Mouse (Mus musculus) brown adipose tissue, adult 24 weeks (tissue): ENCODE data around the gene Tbc1d9. TPM values are rescaled to one million over a fixed set of nuclear protein-coding genes. Genes with fewer than 3 reads are reported as not detected.

Experiments used
- H3K27ac ChIP-seq: fragments of 200-500 bp; replicated peaks from 2 replicates; pipeline ENCODE4 v1.5.1; 2012; ENCODE audit warnings: low read depth, mild to moderate bottlenecking, low read length
- H3K4me1 ChIP-seq: fragments of 200-500 bp; 2 replicates; pipeline ENCODE4 v1.6.1; 2012; ENCODE audit warnings: low read length, mixed read lengths; ENCODE audit not compliant: control insufficient read depth, insufficient read depth, insufficient read length
- H3K4me3 ChIP-seq: fragments of 200-500 bp; 2 replicates; pipeline ENCODE4 v1.5.1; 2012; ENCODE audit warnings: low read depth, mild to moderate bottlenecking, low read length, moderate library complexity; ENCODE audit not compliant: insufficient read depth
- polyA plus RNA-seq: library from polyadenylated mRNA; stranded (reverse); fragments of >200 nt; gene quantifications from 2 replicates; pipeline ENCODE4 v1.2.4, GENCODE M21; 2012; ENCODE audit not compliant: missing spikeins, insufficient read depth, insufficient read length

Gene Tbc1d9
- polyA plus RNA-seq, 1 experiment = 1.2 TPM

DNA sequence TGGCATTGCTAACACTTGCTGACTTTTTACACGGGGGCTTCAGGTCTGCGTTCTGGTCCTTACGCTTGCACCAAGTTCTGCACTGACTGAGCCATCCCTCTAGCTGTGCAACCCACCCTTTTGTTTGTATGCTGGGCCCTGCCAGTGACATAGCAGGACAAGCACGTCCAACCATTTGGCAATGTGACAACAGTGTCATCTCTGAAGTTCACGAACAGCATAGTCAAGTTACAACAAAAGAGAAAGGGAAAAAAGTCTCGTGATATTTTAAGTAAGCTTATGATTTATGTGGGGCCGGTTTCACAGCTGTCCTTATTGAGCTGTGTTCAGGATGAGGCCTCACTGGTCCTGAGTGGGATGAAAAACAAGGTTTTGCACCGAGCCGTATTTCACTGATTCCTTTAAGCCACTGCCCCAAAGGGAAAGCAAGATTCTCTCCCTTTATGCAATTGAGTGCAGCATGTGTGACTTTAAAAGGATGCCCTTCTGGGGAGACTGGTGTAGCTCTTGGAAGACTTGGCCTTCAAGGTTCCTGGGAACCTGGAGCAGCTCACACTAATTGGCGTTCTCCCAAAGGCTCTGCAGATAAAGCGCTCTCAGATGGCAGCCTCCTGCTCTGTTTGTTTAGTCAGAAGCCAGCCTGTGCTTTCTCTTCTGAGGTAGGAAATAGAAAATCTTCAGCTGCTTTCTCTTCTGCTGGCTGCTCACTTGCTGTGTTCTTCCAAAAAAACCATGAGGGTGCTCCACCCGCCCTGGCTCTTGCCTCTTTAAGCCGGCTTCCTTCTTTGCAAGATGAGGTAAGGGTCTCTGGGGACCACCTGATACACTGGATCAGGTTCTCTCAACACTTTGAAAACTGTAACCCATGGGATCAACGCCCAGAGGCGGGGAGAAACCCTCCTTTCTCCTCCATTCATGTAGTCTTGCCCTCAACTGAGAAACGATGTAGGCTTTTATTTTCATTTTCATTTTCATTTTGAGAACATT is 35.3 kb downstream of the Tbc1d9 start:
- Histone ChIP-seq H3K4me1 (no peaks in the 10 kb centered on the region), H3K4me3 (peak overlapping the region; percentile 48), H3K27ac (no peak overlapping the region)

DNA sequence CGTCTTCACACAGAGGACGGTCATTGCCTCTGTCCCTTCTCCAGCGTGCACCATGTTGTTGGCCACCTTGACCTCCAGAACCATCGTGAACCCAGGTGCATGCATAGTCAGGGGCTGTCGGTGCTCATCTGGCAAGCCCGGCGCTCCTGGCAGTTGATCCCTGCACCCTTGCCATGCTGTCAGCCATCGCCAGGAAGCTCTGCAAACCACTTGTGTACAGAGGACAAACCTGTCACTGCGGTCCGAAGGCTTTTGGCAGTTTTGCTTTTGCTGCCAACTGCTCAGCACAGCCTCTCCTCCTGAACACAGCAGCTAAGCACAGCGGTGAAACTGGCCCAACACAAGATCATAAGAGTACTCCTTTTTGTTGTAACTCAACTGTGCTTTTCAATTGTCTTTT is 37.8 kb downstream of the Tbc1d9 start:
- H3K4me1 ChIP-seq = no peaks in the 10 kb centered on the region
- no peak overlapping the region for H3K27ac ChIP-seq
- no peak overlapping the region for H3K4me3 ChIP-seq

DNA sequence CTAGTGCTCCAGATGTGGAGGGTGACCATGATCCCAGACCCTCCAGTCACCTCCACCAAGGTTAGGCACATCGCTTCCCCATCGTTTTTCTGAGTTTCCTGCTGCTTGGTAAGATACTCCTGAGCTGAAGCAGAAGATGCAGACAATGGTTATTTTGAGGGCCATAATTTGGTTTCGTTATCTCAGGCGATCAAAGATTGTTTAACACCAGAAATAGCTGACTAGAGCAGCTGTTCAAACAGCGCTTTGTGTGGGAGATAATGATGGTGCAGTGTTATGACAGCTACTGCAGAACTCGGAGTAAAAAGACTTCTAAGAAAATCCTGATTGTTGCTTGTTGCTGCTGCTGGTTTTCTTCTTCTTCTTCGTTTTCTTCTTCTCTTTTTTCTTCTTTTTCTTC is 40.8 kb downstream of the Tbc1d9 start:
- Histone ChIP-seq H3K4me3 (no peak overlapping the region), H3K4me1 (no peaks in the 10 kb centered on the region), H3K27ac (no peak overlapping the region)

DNA sequence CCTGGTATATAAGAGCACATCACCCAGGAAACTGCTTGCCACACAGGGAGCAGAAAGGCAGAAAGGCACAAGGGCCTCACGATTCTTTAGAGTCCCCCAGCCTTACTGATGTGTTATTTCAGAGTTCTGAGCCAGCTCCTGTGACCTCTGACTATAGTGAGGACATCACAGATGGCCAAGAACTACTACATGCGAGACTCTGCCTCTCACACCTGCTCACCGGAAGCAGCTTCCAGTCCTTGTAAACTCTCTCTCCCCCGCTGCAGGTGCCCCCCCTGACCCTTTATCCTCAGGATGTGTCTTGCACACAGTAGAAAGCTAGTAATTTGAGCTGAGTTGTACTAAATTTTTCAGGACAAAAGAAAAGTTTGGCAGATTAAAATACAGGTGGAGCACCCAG is 44.4 kb downstream of the Tbc1d9 start:
- Histone ChIP-seq H3K4me3 (no peak overlapping the region), H3K4me1 (no peaks in the 10 kb centered on the region), H3K27ac (no peak overlapping the region)

DNA sequence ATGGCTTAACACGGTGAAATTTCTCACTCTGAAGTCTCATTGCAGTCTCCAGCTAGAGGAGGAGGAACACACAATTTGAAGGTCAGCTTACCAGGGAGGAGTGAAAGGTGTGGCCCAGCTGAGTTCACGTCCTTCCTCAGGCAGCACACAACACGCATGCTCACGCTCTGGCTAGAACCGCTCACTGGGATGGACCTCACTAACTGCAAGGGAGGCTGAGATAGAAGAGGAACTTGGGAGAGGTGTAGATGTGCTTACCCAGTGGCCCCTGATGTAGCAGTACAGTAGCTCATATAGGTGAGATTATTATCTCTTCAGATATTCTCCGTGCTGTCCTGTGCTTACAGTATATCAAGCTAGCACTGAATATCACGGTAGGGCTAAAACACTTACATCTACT is 45.5 kb downstream of the Tbc1d9 start:
- Histone ChIP-seq H3K4me1 (no peaks in the 10 kb centered on the region; the same call in 1 of the 2 replicates), H3K4me3 (no peak overlapping the region), H3K27ac (no peak overlapping the region)

DNA sequence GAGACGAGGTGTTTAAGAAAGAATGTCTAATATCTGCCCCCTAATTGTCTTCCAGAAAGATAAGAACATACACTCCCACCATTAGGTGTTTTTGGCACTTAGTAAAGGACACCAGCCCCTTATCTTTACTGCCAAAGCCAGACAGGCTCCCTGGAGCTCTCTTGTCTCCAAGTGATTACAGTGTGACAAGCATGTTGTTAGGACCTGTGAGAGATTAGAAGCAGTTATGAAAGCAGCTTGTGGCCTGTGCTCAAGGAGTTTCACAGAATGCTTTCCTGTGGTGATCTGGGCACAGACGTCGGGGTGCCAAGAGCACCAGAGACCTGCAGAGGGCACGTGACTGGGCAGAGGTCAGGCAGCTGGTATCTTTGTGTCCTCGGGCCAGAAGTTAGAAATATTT is 49.9 kb downstream of the Tbc1d9 start:
- no peaks in the 10 kb centered on the region; the same call in 1 of the 2 replicates for H3K4me1 ChIP-seq
- no peak overlapping the region for H3K4me3 ChIP-seq
- H3K27ac ChIP-seq = no peak overlapping the region; the same call in 1 of the 2 replicates

DNA sequence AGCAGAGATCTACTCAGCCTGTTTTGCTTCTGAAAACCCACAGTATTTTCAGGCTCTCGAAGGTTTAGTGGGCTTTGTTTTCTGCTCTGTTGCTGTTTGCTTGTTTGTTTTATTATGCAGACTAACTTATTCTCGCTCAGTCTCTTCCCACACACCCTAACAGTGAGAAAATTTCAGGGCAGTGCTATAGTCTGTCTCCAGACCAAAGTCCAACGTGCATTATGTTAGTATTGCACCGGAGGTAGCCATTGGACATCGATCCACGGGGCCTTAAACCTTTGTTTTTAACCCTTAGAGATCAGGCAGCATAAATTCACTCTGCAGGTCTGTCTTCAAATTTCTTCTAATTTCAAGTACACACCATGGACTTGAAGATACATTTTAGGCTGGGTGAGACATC is 51.4 kb downstream of the Tbc1d9 start:
- H3K4me1 ChIP-seq = no peaks in the 10 kb centered on the region; the same call in 1 of the 2 replicates
- no peak overlapping the region for H3K4me3 ChIP-seq
- no peak overlapping the region for H3K27ac ChIP-seq

DNA sequence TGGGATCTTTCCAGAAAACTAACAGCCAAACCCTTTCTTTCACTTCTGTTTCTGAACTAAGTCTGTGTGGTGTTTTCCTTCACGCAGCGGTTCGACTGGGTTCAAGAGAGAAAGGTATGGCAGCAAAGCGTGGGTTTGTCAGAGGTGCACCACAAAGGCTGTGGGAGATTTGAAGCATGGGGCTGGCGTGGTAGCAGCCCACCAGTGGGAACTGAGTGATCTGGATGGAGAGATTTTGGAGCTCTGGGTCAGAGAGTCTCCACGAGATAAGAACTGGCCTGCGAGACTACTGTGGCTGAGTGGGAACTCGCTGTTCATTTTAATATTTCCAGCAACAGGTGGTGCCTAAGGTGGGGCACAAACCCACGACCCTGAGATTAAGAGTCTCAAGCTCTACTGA is 52.0 kb downstream of the Tbc1d9 start:
- Histone ChIP-seq H3K4me1 (no peaks in the 10 kb centered on the region; the same call in 1 of the 2 replicates), H3K4me3 (no peak overlapping the region), H3K27ac (no peak overlapping the region)

DNA sequence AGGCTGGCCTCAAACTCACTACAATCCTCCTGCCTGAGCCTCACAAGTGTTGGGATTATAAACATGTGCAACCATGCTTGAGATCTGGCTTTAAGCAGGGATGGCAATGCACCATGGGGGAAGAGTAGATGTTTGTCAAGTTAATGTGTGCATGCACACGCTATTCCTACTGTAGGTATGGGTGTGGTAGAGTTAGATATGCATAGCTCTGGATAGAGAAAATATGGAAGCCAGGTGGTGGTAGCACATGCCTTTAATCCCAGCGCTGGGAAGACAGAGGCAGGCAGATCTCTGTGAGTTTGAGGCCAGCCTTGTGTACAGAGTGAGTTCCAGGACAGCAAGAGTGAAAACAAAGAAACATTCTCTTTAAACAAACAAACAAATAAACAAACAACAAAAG is 52.7 kb downstream of the Tbc1d9 start:
- no peak overlapping the region for H3K27ac ChIP-seq
- H3K4me3 ChIP-seq = no peak overlapping the region
- H3K4me1 ChIP-seq = no peaks in the 10 kb centered on the region; the same call in 1 of the 2 replicates

DNA sequence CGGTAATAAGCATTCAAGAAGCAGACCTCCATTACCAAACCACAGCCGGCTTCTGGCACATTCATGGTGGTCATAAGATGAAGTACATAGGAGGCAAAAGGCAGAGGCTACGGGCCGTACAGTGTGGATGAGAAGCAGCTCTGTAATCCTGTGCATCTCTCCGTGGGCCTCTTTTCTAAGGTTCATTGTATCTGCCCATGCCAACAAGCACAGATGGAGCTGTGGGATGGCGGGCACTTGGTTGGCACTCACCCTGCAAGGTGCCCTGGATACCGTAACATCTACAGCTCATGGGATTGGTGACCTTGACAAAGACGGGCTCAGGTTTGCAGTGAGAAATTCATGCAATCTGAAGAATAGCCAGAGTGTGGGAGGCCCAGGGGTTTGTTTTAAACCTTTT is 54.2 kb downstream of the Tbc1d9 start:
- Histone ChIP-seq H3K27ac (no peak overlapping the region), H3K4me3 (no peak overlapping the region), H3K4me1 (no peaks in the 10 kb centered on the region; the same call in 1 of the 2 replicates)

DNA sequence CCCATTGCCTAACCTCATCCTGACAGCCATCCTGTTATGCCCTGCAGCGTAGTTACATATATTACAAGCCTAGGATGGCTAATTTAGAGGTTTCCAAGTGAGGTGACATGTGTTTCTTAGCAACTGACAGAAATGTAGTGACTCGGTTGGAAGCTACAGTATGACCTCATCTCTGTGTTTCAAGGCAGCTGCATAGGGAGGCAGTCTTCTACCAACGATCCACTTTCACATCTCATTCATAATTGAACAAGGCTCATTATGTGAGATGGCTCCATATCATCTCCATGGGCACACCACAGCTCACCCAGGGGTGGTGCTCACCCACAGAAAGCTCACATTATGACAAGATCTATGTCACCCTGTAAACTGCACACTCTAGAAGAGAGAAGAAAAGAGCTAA is 55.6 kb downstream of the Tbc1d9 start:
- H3K4me3 ChIP-seq = no peak overlapping the region
- no peak overlapping the region for H3K27ac ChIP-seq
- no peaks in the 10 kb centered on the region for H3K4me1 ChIP-seq

DNA sequence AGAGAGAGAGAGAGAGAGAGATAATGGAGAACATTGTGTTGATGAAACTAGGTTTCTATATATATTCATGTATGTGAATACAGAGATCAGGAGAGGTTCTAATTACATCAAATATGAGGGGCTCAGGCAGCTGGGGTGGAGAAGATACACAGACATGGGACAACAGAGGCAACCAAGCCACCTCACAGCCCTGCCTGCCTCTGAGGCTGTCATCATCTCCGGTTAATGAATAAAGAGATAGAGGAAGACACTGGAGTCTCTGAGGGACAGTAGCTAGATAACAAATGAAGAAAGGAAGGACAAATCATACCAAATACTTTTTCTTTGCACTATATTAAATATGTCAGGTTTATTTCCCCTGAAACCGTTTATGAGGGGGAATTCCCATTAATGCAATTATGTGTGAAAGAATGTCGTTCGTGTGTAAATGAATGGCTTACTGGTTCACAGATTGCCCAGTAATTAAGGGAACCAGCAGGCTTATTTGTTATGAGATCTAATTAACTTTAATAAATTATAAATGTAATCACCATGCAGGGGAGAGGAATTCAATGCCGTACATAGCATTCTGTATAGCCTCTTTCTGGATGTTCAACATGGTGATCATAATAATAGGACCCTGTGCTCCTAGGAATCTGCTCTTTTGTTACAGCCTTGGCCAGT is 59.7 kb downstream of the Tbc1d9 start:
- no peak overlapping the region for H3K27ac ChIP-seq
- H3K4me1 ChIP-seq = no peaks in the 10 kb centered on the region
- H3K4me3 ChIP-seq = no peak overlapping the region

DNA sequence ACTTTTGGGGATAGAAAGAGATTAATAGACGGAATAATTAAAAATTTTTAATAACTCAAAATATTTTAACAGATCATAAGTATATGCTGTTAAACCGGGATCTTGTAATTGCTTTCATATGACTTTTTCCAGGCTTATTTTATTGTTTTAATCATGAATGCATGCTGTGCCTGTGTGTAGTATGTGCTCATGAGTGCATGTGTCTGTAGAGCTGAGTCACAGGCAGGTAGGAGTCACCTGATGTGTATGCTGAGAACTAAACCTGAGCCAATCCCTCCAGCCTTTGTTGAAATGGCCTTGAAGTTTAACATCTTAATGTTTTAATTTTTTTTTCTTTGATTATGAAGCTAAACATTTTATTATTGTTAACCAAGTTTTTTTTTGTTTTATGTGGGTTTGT is 60.4 kb downstream of the Tbc1d9 start:
- H3K4me1 ChIP-seq = no peaks in the 10 kb centered on the region
- H3K4me3 ChIP-seq = no peak overlapping the region

DNA sequence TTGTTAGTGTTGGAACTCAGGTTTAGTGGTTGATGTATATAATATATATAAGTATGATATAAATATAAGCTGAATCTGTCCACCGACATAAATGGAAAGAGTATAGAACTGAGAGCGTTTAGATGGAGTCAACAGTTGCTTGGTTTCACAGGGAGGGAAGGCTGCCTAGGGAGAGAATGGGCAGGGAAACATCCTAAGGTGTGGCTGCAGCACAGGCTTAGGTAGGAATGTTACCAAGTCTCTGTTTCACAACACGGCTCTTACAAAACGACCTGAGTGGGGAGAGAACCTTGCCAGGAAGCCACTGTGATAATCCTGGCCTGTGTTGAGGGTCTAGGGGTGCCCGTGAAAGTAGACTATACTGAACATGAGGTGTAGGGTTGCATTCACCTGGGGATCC is 62.2 kb downstream of the Tbc1d9 start:
- no peak overlapping the region for H3K27ac ChIP-seq
- H3K4me1 ChIP-seq = no peaks in the 10 kb centered on the region
- H3K4me3 ChIP-seq = no peak overlapping the region

More for the DNA sequence above, 60.4 kb downstream of the Tbc1d9 start:
- no peak overlapping the region for H3K27ac ChIP-seq

DNA sequence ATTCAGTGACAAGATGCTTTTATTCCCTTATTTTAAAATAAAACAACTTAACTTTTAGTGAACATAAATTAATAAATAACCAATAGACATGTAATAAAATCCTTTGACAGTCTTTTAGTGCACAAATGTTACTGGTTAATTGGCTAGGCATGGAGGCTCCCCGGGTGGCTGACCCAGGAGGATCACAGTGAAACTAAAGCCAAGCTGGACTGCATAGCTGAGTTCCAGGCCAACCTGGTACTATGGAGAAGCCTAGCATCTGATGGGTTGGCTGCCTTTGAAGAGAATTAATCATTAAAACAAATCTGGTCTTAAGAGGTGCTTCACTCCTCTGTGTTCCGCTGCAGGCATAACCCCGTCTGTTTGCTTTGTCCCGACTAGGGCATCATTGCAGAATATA is 67.9 kb downstream of the Tbc1d9 start:
- Histone ChIP-seq H3K27ac (no peak overlapping the region), H3K4me3 (no peak overlapping the region), H3K4me1 (no peaks in the 10 kb centered on the region)
